Mouse (Mus musculus) erythroblast, embryonic 14.5 days (primary cell): ENCODE measurements around the gene Scnn1a. TPM values are rescaled to one million over a fixed set of nuclear protein-coding genes. Genes with fewer than 3 reads are reported as not detected.

Experiments used
- H3K27me3 ChIP-seq: 2 replicates; pipeline ENCODE4 v1.6.1; 2012; ENCODE audit warnings: inconsistent platforms; ENCODE audit not compliant: control insufficient read depth
- H3K36me3 ChIP-seq: 2 replicates; pipeline ENCODE4 v1.6.1; 2012; ENCODE audit warnings: mild to moderate bottlenecking, inconsistent platforms; ENCODE audit not compliant: control insufficient read depth
- H3K4me1 ChIP-seq: 2 replicates; pipeline ENCODE4 v1.6.1; 2012; ENCODE audit warnings: inconsistent platforms; ENCODE audit not compliant: control insufficient read depth
- H3K4me3 ChIP-seq: replicated peaks from 2 replicates; pipeline ENCODE3; 2012; ENCODE audit warnings: moderate library complexity, mild to moderate bottlenecking, inconsistent platforms
- H3K9me3 ChIP-seq: 2 replicates; pipeline ENCODE4 v1.6.1; 2012; ENCODE audit warnings: low read length, inconsistent platforms, mixed read lengths; ENCODE audit not compliant: control insufficient read depth
- GATA1 ChIP-seq: IDR thresholded peaks from 2 replicates; pipeline ENCODE4 v1.6.1; 2012; ENCODE audit warnings: low read length, inconsistent platforms, mixed read lengths
- TAL1 ChIP-seq: IDR thresholded peaks from 3 replicates; pipeline ENCODE4 v1.6.1; 2012; ENCODE audit warnings: low read length, inconsistent platforms, mixed read lengths
- polyA plus RNA-seq: library from polyadenylated mRNA; stranded (reverse); fragments of >175 nt; gene quantifications from 2 replicates; pipeline ENCODE4 v1.2.3, GENCODE M21; 2012

Gene Scnn1a
- polyA plus RNA-seq, 1 experiment, result 0.01 TPM

DNA sequence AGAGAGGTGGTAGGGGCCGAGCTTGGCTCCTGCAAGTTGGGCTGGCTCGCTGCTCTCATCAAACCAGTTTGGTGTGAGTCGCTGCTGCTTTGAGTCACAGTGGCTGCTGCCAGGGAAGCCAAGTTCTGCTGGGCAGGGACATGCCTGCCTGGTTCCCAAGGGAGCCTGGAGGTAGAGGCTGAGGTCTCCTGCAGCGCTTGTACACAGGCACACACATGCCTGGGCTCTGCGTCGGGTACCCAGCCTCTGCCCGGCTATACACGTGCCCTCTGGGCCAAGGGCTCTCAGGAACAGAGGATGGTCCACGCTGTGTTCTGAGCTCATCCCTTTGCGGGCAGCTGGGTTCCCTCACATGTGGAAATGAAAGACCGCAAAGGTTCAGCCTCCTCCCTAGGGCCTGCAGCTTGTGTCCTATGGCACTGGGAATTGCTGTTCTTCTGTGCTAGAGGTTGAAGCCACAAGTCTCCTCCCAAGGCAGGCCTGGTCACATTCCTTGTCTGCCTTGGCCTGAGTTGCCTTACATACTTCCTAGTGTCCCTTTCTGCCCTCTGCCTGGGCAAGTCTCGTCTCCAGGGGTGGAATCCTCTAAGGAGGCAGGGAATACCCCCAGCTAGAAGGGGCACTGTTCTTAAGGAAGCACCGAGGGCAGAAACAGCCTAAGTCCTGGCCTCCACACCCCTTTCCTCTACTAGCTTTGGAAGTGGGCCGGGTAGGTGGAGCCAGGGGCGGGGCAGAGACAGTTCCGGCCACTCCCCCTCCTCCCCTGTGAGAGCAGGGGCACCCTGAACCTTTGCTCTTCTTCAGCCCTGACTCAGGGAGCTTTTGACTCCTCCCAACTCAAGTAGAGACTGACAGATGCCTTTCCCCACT, 57.4 kb downstream of the Scnn1a start:
- H3K27me3 ChIP-seq, result peaks cover 46% of the 10 kb centered on the region
- TF ChIP-seq TAL1 (no peak), GATA1 (no peak)
- H3K4me1 ChIP-seq, result peaks cover 6% of the 10 kb centered on the region
- H3K4me3 ChIP-seq, result no peak overlapping the region
- no peaks in the 10 kb centered on the region for H3K36me3 ChIP-seq
- H3K9me3 ChIP-seq, result no peaks in the 10 kb centered on the region

GRCm38 (mm10) chr6:125378621-125379020, 58.2 kb downstream of the Scnn1a start:
- TF ChIP-seq GATA1, result no peak
- no peak for TF ChIP-seq TAL1
- Histone ChIP-seq H3K36me3 (no peaks in the 10 kb centered on the region), H3K4me3 (no peak overlapping the region), H3K4me1 (peaks cover 6% of the 10 kb centered on the region), H3K9me3 (no peaks in the 10 kb centered on the region), H3K27me3 (peaks cover 46% of the 10 kb centered on the region)

DNA sequence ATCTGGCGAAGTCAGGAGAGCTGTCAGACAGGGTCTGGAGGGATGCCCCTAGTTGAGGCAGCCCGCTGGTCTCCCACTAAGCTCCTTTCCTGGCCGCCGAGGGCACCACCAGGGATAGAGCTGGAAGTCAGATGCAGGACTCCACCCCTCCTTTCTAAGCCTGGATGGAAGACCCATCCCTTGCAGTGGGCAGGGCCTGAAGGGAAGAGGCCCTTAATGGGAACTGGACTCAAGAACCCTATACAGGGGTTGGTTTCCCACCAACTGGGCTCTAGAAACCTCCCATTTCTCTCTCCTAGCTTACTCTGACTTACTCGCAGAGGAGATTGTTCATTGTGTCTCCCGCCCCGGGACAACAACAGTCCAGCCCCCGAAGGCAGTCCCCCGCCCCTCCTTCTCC, 59.3 kb downstream of the Scnn1a start:
- H3K27me3 ChIP-seq, result peaks cover 46% of the 10 kb centered on the region
- H3K4me3 ChIP-seq, result no peak overlapping the region
- no peaks in the 10 kb centered on the region for H3K9me3 ChIP-seq
- TF ChIP-seq TAL1 (no peak), GATA1 (no peak)
- no peaks in the 10 kb centered on the region for H3K36me3 ChIP-seq
- H3K4me1 ChIP-seq, result peaks cover 6% of the 10 kb centered on the region

- H3K9me3 ChIP-seq, result no peaks in the 10 kb centered on the region
- TF ChIP-seq GATA1 (no peak), TAL1 (no peak)
- peak within 1 kb of the TSS; percentile 47 for H3K4me3 ChIP-seq
- peaks cover 6% of the 10 kb centered on the region for H3K4me1 ChIP-seq
- no peaks in the 10 kb centered on the region for H3K36me3 ChIP-seq
- peaks cover 46% of the 10 kb centered on the region for H3K27me3 ChIP-seq
Observed at GRCm38 (mm10) chr6:125380372-125381360, 60.2 kb downstream of the Scnn1a start, which contains the start of gene Plekhg6. Plekhg6 (minus strand) TSS chr6:125380793.

- TF ChIP-seq TAL1 (no peak), GATA1 (no peak)
- no peak overlapping the region for H3K4me3 ChIP-seq
- H3K27me3 ChIP-seq, result peaks cover 46% of the 10 kb centered on the region
- H3K9me3 ChIP-seq, result no peaks in the 10 kb centered on the region
- H3K36me3 ChIP-seq, result no peaks in the 10 kb centered on the region
- peaks cover 6% of the 10 kb centered on the region for H3K4me1 ChIP-seq
Observed at GRCm38 (mm10) chr6:125382024-125382423, 61.6 kb downstream of the Scnn1a start.

DNA sequence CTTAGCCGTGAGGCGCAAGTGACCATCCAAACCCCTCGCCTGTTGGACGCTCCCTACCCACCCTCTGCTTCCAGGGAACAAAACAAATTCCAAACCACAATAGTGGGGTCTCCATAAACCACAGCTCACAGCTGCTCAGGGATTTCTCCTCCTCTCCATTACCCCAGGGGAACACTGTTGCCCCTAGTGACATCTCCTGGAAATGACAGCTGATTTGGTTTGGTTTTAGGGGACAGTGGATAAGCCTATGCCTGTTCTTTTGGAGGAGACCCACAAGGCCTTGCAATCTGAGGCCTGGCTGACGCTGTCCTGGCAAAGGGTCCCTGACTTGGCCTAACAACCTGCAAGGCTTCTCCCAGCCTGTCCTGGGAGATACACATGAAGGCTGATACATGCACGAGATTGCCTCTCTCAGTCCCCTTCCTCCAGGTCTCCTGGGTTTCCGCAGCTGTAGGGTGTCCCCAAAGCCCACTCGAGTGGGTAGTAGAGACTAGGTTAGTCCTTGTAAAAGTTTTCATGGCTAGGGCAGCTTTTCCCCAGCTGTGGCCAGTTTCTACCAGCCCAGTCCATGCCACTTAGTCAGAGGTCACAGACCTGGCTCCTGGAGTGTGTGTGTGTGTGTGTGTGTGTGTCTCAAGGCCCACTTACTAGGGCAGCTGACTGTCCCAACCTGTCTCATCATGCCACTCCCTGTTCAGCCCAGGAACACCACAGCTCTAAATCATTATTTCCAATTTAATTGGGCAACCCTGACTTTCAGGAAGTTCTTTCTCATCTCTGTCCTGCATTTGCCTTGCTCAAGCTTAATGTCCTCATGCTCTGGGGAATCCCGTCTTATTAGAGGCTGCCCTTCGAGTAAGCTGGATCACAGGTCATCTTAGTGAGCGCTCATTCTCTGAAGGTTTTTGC, 64.9 kb downstream of the Scnn1a start:
- TF ChIP-seq GATA1 (no peak), TAL1 (no peak)
- no peaks in the 10 kb centered on the region for H3K36me3 ChIP-seq
- H3K9me3 ChIP-seq, result no peaks in the 10 kb centered on the region
- H3K4me1 ChIP-seq, result no peaks in the 10 kb centered on the region
- H3K4me3 ChIP-seq, result no peak overlapping the region
- peaks cover 19% of the 10 kb centered on the region for H3K27me3 ChIP-seq

- no peak for TF ChIP-seq TAL1
- no peak for TF ChIP-seq GATA1
- Histone ChIP-seq H3K27me3 (peaks cover 11% of the 10 kb centered on the region), H3K4me1 (no peaks in the 10 kb centered on the region), H3K4me3 (no peak overlapping the region), H3K9me3 (no peaks in the 10 kb centered on the region), H3K36me3 (no peaks in the 10 kb centered on the region)
Observed at GRCm38 (mm10) chr6:125386080-125386479, 65.6 kb downstream of the Scnn1a start.

DNA sequence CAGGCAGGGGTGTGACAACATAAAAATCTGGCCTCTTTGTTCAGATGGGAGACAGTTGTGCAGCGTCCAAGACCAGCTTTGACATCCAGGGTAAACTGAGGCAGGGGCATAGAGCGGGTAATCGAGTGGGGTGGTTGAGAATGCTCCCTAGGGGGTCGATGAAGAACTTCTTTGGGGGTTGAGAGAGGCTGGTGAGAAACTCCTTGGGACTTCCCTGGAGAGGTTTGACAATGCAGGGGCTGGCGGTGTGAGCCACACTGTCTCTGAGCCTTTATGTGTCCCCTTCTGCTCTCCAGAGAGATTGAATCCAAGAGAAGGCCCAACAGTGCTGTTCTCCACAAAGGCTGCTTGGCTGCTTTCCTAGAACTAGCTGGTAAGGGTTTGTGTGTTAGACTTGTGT, 69.4 kb downstream of the Scnn1a start:
- H3K27me3 ChIP-seq, result no peaks in the 10 kb centered on the region
- H3K4me1 ChIP-seq, result no peaks in the 10 kb centered on the region
- H3K36me3 ChIP-seq, result no peaks in the 10 kb centered on the region
- H3K4me3 ChIP-seq, result no peak overlapping the region
- no peaks in the 10 kb centered on the region for H3K9me3 ChIP-seq
- no peak for TF ChIP-seq TAL1
- TF ChIP-seq GATA1, result no peak

Other genes starting within 250 kb of the Scnn1a start
- gene Chd4, start 224.7 kb upstream of the Scnn1a start, polyA plus RNA-seq, result 6.8 TPM in 2 replicates
- gene Nop2, start 188.8 kb upstream of the Scnn1a start, polyA plus RNA-seq, result 0.78 and 1.8 TPM in 2 replicates
- gene Iffo1, start 175.4 kb upstream of the Scnn1a start, polyA plus RNA-seq, result 1.3 and 1.5 TPM in 2 replicates
- gene Gapdh, start 154.2 kb upstream of the Scnn1a start, polyA plus RNA-seq, result 525 and 659 TPM in 2 replicates
- 78.5 and 98.6 TPM in 2 replicates for gene Ncapd2, start 129.0 kb upstream of the Scnn1a start, polyA plus RNA-seq
- gene Mrpl51, start 128.9 kb upstream of the Scnn1a start, polyA plus RNA-seq, result 18.9 and 22.8 TPM in 2 replicates
- gene Vamp1, start 105.1 kb upstream of the Scnn1a start, polyA plus RNA-seq, result 0.13 and 0.14 TPM in 2 replicates
- gene Tapbpl, start 88.8 kb upstream of the Scnn1a start, polyA plus RNA-seq, result 0.06 and 0.11 TPM in 2 replicates
- gene Cd27, start 83.6 kb upstream of the Scnn1a start, polyA plus RNA-seq, result 0.04 TPM in 1 of 2 replicates, not detected in the other
- gene Tuba3a, start 34.6 kb upstream of the Scnn1a start, polyA plus RNA-seq, result not detected in 2 replicates
- 0.20 and 0.26 TPM in 2 replicates for gene Ltbr, start 6.8 kb upstream of the Scnn1a start, polyA plus RNA-seq
- 0.70 and 0.78 TPM in 2 replicates for gene Tnfrsf1a, start 28.7 kb downstream of the Scnn1a start, polyA plus RNA-seq
- not detected in 2 replicates for gene Plekhg6, start 60.1 kb downstream of the Scnn1a start, polyA plus RNA-seq
- not detected in 2 replicates for gene Cd9, start 174.1 kb downstream of the Scnn1a start, polyA plus RNA-seq
- gene Vwf, start 226.1 kb downstream of the Scnn1a start, polyA plus RNA-seq, result 0.35 and 0.67 TPM in 2 replicates